Mouse (Mus musculus): ENCODE measurements at regions not wholly inside any gene's neighbourhood (a gene's known extent, or its start where the extent isn't known, plus 50 kb on each side); places are given as distances from the start of the nearest gene placed in this dataset.
"Not testable (repeated sequence)": the region's sequence is repeated elsewhere in the genome, so short reads cannot be mapped to it uniquely, and the experiment has no call there.

DNA sequence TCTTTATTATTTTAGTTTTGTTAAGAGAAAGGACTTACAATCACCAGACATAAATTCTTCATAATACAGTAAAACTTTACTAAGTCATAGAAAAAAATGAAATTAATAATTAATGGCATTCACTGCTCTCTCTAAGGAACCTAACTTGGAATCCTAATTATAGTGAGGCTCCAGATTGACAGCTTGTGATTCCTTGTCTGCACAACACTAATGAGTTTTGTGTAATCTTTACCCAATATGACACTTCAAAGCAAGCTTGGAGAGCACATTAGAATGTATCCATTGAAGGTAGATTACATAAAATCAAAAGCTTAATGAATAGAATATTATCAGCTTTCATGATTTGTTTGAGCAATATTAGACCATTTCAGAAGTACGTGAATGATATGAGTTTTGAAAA, 1914.7 kb downstream of the Efna5 start:
- no peak for DNase-seq (ENCODE audit: low read depth)

GRCm38 (mm10) chr17:60965660-60966059, 1915.5 kb downstream of the Efna5 start:
- no peak for DNase-seq (ENCODE audit: low read depth)

DNA sequence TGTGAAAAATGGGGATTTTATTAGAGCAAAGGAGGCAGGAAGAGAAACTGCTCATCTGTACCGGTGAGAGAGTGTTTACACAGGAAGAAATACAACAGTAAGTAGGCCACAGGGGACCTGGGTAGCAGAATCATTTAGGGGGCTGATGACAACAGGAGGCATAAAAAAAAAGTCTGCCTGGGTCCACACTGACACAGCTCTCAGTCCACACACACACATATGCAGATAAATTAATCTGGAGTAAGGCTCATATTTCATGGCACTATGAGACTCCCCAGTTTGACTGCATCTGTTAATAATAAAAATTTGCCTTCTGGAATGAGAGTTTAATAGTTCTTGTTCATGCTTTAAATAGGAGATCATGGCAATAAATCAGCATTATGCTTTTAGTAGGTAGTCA, 1929.7 kb downstream of the Efna5 start:
- DNase-seq (ENCODE audit: low read depth), result no peak

DNA sequence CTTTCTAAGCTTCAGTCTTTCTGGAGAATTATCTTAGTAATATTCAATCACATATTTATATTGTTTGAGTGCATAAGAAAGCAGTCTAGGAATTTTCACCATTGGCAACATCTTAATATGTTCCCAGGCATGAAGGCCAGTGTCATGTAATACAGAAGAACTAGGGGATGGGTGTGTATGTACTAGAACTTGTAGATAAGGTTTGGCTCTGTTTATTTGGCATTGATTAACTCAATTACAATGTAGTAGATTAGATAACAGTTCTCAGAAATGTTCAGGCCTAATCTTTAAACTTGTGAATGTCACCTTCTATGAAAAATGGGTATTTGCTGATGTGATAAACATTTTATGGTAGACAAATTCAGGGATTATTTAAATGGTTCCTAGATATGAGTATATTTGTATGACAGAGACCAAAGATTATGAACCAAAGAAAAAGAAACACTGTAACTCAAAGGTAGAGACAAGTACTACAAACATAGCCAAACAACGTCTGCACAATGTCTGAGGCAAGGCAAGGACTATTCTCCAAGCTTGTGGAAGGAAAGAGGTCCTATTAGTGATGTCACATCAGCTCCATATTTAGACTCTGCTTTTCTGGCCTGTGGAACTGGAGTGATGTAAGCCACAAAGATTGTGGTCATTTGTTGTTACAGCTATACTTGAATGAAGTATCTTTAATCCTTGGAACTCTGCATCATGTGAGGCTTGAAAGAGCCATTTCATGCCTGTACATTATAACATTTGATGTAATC, 1924.8 kb upstream of the Nudt12 start:
- no peak for DNase-seq (ENCODE audit: low read depth)

GRCm38 (mm10) chr17:60934223-60934622, 1921.1 kb upstream of the Nudt12 start:
- DNase-seq (ENCODE audit: low read depth), result no peak

GRCm38 (mm10) chr17:60925822-60926383, 1912.7 kb upstream of the Nudt12 start:
- DNase-seq (ENCODE audit: low read depth), result no peak

- DNase-seq (ENCODE audit: low read depth), result not testable (repeated sequence)
Measured at GRCm38 (mm10) chr17:60882721-60883120, 1869.5 kb upstream of the Nudt12 start.

DNA sequence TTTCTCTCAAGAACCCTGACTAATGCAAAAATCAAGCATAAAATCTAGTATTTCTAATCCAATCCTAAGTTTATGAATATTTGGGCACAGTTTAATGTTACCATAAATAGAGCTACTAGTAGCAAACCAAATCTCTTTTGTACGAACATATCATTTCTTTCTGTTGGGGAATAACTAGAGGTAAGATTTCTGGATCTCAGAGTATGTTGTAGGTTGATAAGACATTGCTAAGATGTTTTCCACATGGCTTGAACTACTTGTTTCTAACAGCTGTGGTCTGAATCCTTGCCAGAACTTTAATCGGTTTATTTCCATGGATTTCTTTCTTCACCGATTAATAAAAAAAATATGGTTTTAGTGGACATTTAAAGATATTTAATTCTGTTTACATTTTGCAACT, 1844.3 kb upstream of the Nudt12 start:
- no peak for DNase-seq (ENCODE audit: low read depth)

- DNase-seq (ENCODE audit: low read depth), result no peak
Measured at GRCm38 (mm10) chr17:60854659-60855058, 1841.5 kb upstream of the Nudt12 start.

DNA sequence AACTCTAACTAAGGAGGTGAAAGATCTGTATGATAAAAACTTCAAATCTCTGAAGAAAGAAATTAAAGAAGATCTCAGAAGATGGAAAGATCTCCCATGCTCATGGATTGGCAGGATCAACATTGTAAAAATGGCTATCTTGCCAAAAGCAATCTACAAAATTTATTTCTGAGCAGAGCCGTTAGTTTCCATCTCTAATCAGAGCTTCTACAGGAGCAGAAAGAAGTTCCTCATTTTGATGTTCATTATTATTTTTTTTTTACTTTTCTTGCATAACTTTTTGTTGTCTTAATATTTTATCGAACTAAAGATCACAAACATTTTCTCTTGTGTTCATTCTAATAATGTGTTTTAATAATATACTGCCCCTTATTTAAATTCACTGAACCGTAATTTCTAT, 1825.6 kb upstream of the Nudt12 start:
- not testable (repeated sequence) for DNase-seq (ENCODE audit: low read depth)

GRCm38 (mm10) chr17:60832531-60832930, 1819.4 kb upstream of the Nudt12 start:
- no peak for DNase-seq (ENCODE audit: low read depth)

DNA sequence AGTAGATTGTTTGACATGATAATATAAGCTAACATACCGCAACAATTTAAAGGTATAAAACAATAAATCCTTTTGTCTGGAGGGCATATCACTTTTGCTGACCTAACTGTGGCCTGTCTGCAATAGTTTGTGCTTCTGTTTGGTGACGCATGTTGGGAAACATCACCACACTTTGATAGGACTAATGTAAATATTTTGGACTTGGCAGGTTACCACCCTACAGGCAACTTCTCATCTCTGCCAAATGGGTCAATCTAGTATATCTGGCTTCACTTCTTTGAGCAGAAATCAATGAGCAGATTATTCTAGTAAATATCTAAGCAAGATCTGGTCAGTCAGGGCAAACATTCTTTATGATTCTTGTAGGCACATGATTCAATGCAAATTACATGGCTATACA, 1817.3 kb upstream of the Nudt12 start:
- no peak for DNase-seq (ENCODE audit: low read depth)

- no peak for DNase-seq (ENCODE audit: low read depth)
Measured at GRCm38 (mm10) chr17:60804715-60805449, 1791.7 kb upstream of the Nudt12 start.

DNA sequence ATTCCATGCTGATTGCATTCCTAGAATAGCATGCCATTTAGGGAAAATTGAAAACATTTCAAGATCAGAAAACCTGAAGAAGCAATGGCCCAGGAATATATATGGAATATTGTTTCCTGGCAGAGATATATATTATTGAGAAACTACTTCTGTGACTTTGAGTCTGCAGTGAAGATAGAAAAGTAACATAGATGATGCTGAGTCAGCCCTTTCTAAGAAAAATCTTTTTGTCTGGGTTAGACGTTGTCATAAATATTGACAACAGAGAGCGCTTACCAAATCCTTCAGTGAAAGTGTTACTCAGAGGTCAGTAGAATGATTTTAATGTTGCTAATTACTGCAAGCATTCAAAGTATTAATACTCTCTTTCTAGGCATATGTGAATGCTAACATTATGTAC, 1749.1 kb upstream of the Nudt12 start:
- DNase-seq (ENCODE audit: low read depth), result no peak

DNA sequence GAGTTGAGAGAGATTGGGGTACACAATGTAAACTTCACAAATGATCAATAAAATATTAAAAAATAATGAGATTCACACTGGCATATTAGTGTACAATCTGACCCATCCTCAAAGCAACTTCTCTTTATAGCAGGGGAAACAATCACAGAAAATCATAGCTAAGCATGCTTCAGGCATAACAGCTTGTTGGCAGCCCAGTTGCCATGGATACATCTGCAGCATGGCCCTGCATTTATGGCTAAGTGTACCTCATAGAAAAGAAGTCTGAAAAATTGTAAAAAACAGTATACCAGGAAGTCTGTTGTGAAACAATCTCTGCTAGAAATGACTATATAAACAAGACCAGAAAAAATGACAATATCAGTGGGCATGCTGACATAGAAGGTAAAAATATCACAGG, 1747.9 kb upstream of the Nudt12 start:
- DNase-seq (ENCODE audit: low read depth), result no peak

- DNase-seq (ENCODE audit: low read depth), result no peak
Measured at GRCm38 (mm10) chr17:60742856-60743255, 1729.7 kb upstream of the Nudt12 start.

GRCm38 (mm10) chr17:60738211-60738610, 1725.0 kb upstream of the Nudt12 start:
- peak; percentile 6 for DNase-seq (ENCODE audit: low read depth)

- DNase-seq (ENCODE audit: low read depth), result no peak
Measured at GRCm38 (mm10) chr17:60720138-60720537, 1707.0 kb upstream of the Nudt12 start.

DNA sequence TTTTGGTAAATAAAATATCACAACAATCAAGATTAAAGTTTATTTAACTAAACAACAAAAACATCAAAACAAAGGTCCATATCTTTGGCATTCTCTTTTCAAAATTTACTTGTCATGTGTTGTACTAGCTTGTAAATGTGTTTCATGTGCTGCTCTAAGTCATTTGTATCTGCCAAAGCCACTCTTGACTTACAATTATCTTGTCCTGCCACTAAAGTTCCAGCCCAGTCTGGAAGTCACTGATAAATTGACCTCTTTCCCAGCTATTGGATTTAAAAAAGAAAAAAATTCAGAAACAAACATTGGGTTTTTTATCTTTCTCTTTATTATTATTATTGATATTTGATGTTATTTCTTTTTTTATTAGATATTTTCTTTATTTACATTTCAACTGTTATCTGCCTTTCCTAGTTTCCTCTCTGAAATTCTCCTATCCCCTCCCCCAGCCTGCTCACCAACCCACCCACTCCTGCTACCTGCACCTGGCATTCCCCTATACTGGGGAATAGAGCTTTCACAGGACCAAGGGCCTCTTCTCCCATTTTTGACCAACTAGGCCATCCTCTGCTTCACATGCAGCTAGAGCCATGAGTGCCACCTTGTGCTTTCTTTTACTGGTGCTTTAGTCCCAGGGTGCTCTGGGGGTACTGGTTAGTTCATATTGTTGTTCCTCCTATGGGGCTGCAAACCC, 1704.9 kb upstream of the Nudt12 start:
- no peak for DNase-seq (ENCODE audit: low read depth)

DNA sequence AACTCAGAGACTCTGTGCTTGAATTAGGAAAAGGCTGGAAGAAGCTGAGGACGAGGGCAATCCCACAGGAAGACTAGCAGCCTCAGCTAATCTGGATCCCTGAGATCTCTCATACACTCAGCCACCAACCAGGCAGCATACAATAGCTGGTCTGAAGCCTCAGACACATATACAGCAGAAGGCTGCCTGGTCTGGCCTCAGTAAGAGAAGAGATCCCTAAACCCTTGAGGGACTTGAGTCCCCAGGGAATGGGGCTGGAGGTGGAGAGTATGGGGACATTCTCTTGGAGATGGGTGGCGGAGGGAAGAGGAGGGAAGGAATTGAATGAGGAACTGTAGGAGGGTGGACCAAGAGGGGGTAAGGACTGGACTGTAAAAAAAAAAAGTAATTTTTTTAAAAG, 1704.3 kb upstream of the Nudt12 start:
- DNase-seq (ENCODE audit: low read depth), result no peak
